Mouse (Mus musculus): ENCODE measurements around the gene Mthfd1l.

DNA sequence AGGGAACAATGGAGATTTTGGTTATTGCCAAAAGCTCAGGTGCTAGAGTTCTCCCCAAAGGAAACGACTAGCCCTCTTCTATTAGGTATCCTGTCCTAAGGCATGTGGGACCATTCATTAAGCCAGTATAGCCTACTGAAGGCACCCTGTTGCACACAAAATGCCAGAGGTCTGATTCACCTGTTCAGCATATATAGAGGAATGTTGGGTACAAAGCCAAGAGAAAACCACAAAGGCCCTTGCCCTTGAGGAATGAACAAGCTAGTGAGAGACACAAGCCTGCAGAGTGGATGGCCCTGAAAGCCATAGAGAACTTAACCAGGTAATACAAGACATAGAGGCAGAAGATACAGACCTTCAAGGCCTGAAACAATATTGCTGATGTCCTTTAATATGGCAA, 148.3 kb downstream of the Mthfd1l start:
- TF ChIP-seq CTCF (IDR thresholded peaks at IDR 0.05): no peak
- TF ChIP-seq EP300 (IDR thresholded peaks at IDR 0.05; ENCODE audit: insufficient read depth, low read depth, low read length): no peak

Data from heart, adult 2 months (tissue).